Mouse (Mus musculus) heart, adult 9 months (tissue): Measurements from ENCODE around the gene Bicc1.
A peak's percentile ranks its signal among the peaks of the same experiment; 100 is the strongest.
"Not testable (repeated sequence)": the region's sequence is repeated elsewhere in the genome, so short reads cannot be mapped to it uniquely, and the experiment has no call there.

Source experiments
- DNase-seq, 2 experiments: peaks; one replicate each; pipeline ENCODE4 v3.0.0; 2022; ENCODE audit warnings: low spot score in 2 of 2

Bicc1 gene

DNA sequence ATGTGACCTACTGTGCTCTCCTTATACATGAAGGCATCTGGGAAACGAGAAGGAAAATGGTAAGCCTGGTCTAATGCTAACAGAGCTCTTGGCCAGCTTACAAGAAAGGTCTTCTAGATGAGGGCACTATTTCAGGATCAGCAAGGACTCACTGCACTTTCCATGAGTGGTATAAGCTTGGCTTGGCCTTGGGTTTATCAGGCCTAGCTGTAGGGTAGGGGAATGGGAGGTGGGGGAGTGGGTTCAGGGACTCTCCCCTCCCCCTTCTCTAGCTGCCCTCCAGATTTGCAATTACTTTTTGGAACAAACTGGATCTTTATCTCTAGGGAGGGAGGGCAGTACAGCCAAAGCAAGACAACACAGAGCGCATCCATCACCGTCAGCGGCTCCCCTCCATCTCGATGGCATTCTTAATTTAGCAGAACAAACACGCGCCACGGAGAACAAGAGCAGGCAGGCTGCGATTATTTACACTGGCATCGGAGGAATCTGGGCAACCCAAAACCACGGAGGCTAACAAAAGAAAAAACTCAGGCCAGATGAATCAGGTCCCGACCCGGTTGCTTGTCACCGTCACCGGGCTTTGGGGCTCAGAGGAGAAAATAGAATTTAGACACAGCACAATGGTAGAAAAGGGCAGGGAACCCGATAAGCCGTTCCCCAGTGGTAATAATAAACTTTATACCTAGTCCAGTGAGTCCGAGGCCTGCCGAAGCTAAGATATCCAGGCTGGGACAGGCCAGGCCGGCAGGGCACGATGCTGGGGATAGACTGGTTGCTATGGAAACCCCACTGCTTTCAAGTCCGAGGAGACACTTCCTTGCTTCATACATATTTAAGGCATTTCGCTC is 210.0 kb downstream of the Bicc1 start:
- DNase-seq: no peak

DNA sequence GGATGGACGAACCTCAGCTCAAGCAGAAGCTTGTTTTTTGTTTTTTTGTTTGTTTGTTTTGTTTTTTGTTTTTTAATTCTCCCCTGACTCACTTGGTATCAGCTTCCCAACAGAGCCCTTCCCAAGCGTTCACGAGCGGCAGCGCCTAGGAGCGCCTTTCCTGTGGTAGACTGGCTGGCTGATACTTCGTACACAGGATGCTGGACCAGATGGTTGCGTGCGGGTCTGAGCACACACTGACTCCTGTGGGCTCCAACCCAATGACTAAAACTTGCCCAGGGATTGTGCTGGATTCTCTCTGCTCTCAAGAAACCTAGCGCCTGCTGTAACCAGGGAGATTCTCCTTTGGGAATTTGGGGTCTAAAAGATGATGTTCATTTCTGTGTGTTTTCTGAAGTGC is 211.2 kb downstream of the Bicc1 start:
- no peak for DNase-seq

DNA sequence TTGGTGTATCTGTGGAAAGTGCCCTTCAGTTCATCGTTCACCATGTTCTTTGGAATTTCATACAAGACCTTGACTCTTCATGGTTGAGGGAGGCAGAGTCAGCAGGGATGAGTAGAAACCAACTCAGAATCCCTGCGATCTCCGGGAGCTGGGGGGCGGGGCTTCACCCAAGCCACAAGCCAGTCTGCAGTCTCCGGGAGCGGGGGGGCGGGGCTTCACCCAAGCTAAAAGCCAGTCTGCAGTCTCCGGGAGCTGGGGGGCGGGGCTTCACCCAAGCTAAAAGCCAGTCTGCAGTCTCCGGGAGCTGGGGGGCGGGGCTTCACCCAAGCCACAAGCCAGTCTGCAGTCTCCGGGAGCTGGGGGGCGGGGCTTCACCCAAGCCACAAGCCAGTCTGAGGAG is 213.4 kb downstream of the Bicc1 start:
- not testable (repeated sequence) for DNase-seq

DNA sequence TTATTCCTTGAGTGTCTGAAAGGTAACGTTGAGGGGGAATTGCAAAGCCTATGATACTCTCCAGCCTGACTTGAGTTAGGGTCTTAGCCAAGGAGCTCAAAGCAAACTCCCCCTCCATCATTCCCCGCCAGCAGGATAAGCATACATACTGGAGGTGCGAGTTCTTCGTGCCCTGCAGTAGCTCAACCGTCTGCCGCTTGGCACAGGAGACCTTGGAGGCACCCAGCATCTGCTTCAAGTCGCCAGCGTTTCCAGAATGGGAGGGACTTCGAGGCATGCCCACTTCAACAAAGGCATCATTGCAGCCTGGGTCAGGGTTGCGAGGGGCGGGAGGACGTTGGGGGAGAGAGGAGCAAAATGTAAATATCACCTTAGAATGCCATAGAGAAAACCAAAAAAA is 214.4 kb downstream of the Bicc1 start:
- DNase-seq: no peak

DNA sequence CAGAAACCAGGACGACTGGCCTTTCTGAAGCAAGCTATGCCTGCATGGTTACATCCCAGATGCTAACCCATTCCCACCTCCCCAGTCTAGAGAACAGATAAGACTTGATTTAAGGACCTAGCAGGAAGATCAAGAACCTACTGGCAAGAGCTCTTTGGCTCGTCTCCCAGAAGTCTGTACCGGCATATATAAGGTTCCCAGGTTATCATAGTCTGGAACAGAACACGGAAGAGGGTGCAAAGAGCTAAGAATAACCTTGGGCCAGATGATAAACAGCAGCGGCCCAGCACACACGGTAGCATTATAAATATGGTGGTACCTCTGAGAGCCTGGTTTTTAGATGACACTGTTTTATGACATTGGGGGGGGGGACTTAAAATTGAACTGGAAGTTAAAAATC is 217.9 kb downstream of the Bicc1 start:
- no peak for DNase-seq

DNA sequence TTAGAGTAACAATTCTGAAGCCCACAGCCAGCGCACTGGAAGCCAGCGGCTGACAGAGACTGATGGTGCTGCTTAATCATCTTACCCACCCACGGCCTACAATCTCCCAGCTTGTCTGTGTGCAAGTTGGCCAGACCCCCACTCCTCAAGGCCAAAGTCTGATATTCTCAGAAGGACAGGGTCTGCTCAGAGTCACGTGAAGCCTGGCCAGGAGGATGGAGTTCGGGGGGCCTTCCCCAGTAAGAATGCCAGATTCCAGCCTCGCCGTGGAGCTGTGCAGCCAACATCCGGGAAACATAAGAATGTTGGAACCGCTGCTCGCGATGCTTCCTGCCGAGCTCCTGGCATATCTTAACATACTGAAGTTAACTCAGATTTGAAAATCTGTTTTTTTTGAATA is 219.7 kb downstream of the Bicc1 start:
- peak; percentile 69 to 72 for DNase-seq

DNA sequence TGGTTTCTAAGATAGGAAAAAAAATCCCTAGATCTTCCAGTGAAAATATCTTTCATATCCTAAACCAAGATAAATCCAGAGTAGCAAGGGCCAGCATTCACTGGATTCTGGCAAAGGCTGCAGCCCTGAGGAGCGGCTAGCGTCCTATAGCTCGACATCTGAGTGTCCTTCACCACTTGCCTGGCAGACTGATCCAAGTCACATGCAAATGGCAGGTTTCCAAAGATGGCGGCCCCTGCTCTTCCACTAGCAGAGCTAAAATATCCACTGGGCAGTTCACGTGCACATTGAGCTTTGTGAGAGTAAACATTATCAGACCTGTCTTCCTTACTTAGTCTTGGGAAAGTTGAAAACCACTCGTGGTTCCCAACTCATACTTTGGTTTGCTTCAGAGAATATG is 222.1 kb downstream of the Bicc1 start:
- DNase-seq: peak in 1 of 2 experiments; percentile 49

DNA sequence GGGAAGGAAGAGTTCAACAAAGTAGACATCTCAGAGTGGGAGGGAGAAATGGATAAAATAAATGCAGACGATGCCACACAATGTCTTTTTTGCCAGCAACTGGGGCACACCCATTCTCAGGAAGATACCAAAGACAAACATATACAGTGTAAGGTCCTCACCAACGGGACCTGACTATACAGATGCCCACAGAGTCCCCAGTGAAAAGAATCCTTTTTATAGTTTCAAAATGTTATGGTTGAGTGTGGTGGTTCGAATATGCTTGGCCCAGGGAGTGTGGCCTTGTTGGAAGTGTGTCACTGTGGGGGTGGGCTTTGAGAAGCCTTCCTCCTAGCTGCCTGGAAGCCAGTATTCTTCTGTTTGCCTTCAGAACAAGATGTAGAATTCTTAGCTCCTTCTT is 223.5 kb downstream of the Bicc1 start:
- DNase-seq: no peak

DNA sequence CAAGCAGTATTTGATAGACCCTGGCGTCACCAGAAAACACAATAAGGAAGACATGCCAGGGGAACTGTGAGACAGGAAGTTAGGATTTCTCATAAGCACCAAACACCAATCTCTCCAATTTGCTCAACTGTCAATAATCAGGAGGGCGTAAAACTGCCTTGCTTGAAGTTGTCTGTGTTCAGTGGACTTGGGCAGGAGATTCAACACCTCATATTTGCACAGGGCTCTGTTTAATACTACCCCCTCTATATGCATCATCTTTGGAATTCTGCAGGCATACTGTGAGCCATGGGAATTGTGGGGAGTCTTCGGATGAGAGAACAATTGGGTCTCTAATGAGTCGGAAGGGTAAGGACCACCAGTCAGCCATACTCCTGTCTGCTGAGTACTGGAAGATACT is 233.4 kb downstream of the Bicc1 start:
- no peak for DNase-seq

DNA sequence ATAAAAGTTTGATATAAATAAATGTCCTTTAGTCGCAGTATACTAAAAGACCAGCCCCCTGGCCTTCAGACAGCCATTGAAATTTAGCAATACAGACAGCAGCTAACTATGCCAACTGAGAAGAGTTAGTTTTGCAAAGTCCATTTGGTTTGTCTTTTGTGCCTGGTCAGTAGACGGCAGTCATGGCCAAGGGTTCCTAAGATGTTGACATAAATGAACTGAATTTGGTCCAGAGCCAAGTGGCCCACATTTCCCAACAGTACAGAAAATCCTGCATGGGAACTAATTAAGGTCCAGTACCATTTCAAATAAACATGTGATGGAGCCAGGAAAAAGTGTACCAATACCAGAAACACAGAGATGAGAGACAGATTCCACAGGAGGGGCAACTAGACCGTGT is 235.2 kb downstream of the Bicc1 start:
- peak in 1 of 2 experiments; percentile 27 for DNase-seq

DNA sequence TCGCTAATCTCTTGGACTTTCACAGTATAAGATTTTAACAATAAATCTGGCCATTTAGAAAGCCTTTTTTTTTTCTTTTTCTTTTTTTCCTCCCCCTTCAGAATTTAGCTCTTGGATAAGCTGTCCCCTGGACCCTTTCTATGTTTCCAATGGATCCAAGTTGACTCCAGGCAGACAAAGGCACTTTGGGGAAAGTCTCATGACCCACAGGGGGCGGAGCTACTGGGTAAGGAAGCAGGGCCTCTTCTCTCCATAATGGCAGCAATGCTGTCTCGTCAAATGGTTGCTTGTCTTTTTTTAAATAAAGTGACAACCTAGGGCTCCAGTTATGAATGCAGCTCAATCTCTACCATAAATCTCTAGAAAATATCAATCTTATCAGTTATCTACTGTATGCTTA is 235.6 kb downstream of the Bicc1 start:
- DNase-seq: no peak

DNA sequence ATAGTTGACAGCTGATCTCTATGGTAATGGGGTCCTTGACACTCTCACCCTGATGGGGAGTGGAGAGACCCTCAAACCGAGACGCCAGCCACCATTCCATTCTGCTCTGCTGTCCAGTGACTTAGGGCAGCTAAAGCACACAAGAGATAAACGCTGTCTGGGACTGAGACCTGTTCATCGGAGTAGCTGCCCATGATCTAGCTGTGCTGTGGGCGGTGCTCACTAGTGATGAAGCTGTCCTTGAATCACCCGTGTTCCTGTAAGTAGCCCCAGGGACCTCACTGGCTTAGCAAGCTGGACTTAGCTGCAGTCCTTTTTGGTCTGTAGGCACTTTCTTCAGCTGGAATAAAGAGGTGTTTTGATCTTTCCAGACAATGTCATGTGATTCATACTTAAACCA is 238.0 kb downstream of the Bicc1 start:
- DNase-seq: no peak

DNA sequence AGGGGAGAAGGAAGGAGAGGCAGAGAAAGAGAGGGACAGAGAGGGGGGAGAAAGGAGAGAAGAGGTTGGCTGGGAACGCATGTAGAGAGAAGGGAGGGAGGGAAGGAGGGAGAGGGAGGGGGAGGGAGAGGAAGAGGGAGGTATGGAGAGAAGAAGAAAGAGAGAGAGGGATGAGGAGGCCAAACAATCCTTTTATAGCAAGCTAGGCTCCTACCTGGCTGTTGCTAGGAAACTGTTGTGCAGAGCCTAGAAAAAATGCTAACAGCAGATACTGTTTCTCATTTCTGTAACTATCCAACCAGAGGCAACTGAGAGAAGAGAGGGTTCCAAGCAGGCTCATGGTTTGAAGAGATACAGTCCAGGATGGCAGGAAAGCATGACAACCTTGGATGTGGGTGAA is 239.6 kb downstream of the Bicc1 start:
- no peak for DNase-seq

DNA sequence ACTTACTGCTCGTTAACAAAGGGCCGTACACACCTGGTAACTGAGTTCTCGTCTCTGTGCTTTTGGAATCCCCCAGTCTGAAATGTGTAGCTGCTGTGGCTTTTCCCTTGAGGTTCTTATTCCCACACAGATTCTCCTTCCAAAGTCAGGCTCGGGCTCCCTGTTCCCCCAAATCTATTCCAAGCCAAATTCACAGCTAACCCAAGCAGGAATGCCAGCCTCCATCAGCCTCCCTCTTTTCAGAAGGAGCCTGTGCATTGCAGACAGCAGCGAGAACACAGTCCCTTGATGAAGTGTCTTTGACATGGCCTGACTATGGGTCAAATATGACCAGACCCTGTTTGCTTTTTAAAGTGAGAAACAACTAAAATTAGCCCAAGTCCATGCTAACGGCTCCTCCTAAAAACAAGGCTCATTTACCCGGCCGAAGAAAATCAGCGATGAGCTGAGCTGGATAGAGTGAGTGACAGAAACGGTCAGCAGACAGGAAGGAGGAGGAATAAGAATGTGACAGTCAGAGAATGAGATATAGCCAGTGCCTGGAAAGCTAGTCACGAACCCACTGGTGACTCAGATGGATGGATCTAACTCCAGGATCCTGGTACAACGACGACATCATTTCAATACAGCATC is 240.4 kb downstream of the Bicc1 start:
- DNase-seq: no peak

DNA sequence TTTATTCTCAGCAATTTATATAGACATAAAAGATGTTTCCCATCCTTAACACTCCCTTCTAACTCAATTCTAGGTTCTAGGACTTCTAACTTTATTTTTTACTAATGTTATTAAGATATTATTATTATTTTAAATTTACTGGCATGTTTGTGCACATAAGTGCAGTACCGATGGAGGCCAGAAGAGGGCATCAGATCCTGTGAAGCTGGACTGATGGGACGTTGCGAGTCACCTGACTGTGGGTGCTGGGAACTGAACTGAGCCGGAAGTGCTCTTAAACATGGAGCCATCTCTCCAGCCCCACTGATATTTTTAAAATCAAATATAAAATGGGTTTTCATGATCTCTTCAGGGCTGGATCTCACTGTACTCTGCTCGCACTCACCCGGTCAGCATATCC is 242.8 kb downstream of the Bicc1 start:
- DNase-seq: no peak

DNA sequence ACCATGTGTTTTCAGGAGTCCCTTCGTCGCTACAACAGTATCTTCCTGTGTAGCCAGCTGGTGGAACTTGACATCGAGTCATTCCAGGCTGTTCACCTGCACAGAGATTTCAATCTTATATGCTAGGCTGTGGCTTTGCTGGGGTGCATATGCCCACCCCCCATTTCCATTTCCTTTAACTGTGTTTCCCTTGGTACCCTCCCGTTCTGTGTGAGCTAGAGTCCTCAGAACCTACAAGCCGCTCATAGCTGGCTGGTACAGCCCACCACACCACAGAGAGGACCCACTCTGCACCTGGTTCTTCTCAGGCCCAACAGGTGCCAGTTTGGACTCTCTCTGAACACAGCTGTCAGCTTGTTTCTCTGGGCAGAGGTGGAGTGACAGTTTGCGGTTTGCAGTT is 244.4 kb downstream of the Bicc1 start:
- no peak for DNase-seq

DNA sequence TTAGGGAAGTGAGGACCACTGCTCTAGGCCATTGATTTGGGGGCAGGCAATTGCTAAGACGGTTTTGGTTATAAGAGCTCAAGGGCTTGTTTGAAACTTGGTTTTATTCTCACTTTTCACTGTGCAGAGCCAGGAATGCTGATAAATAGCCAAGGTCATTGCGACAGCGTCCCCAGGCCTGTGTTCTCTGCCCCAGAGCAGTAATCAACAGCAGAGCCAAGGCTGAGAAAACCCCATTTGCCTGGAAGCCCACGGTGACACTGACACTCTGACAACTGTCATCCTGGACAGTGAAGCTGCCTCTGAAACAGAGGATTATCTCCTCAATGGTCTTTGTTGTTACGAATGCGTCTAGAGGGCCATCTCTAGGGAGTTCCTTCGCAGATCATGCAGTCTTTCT is 255.6 kb downstream of the Bicc1 start:
- no peak for DNase-seq

DNA sequence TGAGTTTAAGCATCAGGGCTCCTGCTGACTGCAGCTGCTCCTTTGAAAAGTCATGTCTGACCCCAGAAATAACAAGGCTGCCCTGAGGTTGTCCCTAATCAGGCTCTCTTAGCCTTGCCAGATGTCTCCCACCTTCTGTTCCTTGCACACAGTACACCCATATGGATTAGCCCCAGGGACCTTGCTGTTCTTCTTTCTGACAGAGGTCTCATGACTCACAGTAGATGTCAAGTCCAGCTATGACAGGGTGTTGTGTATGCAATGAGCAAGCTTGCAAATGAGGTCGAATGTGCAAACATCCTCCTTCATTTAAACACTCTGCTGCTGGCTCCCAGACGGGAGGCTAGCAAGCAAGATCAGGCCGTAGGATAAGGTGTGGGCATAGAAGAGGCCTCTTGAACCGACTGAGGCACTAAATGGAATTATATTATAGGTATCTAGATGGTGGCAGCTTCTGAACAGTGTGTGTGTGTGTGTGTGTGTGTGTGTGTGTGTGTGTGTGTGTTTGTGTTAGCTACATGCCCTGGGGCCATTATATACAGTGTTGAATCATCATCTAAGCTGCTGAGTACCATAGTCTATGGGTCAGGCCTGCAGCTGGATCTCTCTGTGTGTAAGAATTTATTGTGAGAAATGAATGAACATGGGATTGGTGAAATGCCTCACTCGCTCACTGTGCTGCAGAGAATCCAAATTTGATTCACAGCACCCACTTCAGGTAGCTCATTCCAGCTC is 256.6 kb downstream of the Bicc1 start:
- DNase-seq: no peak

DNA sequence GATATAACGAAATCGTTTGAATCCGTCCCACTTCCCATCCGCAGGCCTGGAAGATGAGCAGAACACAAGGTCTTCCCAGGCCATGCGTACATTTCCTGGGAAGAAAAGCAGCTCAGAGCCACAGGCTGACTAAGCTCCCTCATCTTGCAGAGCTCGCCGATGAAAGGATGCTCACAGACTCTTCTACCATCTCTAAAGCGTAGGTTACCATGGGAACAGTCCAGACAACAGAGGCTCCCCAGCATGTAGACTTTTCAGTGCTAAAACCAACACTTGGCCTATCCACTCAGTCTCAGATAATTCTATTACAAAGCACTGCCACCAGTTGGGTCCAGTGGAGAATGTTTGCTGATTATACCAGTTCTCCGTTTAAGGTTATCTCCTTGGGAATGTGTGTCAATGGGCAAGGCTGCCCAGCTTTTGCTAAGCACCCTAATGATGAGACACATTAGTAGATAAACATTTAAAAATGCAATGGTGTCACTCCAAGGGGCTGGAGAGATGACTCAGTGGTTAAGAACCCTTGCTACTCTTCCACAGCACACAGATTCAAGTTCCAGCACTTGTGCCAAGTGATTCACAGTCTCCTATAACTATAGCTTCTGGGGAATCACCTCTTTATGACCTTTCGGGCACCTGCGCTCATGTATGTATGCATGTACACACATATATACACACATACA is 258.2 kb downstream of the Bicc1 start:
- DNase-seq: no peak

DNA sequence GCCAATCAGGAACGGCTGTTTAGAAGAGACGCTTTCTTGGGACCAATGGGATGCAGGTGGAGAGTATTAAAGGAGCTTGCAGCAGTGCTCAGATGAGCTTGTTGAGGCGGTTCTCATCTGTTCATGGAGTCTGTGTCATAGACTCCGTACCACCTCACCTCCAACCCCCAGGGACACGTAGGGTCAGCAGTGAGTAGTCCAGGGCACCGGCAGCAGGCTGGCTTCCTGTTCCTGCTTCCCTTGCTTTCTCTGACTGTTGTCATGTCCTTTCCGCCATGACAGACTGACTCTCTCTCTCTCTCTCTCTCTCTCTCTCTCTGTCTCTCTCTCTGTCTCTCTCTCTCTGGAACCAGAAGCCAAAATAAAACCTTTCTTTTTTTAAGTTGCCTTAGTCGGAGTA is 263.6 kb downstream of the Bicc1 start:
- DNase-seq: no peak

DNA sequence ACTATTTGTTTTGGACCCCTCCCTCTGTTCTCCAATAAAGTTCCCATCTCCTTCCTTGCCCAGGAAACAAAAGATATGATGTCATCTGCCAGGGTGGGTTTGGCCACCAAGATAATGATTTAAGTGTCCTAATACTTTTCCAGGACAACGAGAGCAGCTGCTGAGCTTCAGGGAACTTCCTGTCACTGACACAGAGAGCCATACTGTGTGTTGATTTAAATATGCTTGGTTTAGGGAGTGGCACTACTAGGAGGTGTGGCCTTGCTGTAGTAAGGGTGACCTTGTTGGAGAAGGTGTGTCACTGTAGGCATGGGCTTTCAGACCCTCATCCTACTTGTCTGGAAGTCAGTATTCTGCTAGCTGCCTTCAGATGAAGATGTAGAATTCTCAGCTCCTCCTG is 281.5 kb downstream of the Bicc1 start:
- DNase-seq: peak; percentile 5 to 7

DNA sequence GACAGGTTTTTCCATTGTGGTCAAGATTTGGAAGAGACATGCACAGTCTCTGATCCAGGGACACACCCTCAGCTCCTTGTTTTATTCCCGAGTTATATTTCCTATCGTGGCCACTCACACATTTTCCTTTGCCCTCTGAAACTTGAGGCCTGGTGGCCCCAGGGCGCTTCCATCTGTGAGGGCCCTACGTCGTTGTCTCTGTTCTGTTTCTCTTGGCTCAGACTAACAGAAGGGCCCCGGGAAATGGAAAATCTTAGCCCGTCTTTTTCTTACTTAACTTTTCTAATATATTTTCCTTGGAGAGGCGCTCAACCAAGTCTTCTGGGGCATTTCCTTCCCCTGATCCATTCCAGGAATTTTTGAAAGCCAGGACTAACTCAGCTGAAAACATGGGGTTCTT is 281.9 kb downstream of the Bicc1 start:
- peak; percentile 8 to 23 for DNase-seq
